ENCODE assay signal across 32 mouse cellular contexts in genomic region chr11:104218075-104218474, GRCm38 (mm10). TPM values are rescaled to one million over a fixed set of nuclear protein-coding genes. Genes with fewer than 3 reads are reported as not detected.
DNase-seq lines count a peak whose midpoint lies in the region; ATAC-seq and TF ChIP-seq lines count a peak whose summit lies in the region.
"Had no signal": no experiment of that assay in that cellular context is flagged by ENCODE, and none has a peak within 500 bp of the region (broad histone marks: within the 10 kb centered on the region; RNA-seq: fewer than 3 reads in every experiment).

No protein-coding gene starts in this region.

- no peak for ATAC-seq in forebrain, postnatal 0 days
- no peak for ATAC-seq in forebrain, embryonic 16.5 days
- ATAC-seq: activated CD4-positive, CD25-positive, alpha-beta regulatory T cell, adult 4 months; CD4-positive, CD25-positive, alpha-beta regulatory T cell, adult 4 months; forebrain, embryonic 14.5 days; intestine, embryonic 15.5 days had no signal

- TF ChIP-seq CTCF in forebrain, postnatal 0 days (IDR thresholded peaks at IDR 0.05; ENCODE audit: low read depth), result no peak
- TF ChIP-seq CTCF in layer of hippocampus, adult 2 months (conservative IDR thresholded peaks at IDR 0.05), result no peak
- TF ChIP-seq CTCF in brain, embryonic 14.5 days (IDR thresholded peaks at IDR 0.05; ENCODE audit: borderline replicate concordance, extremely low read depth, insufficient read depth, insufficient read length), result no peak

- no peak overlapping the region for H3K4me2 ChIP-seq in forebrain, postnatal 0 days (ENCODE audit: low read depth)
- H3K4me2 ChIP-seq in forebrain, embryonic 16.5 days (ENCODE audit: low read length), result no peak overlapping the region
- H3K4me2 ChIP-seq: embryonic facial prominence, embryonic 12.5 days; embryonic facial prominence, embryonic 15.5 days; heart, embryonic 12.5 days; heart, embryonic 15.5 days; hindbrain, embryonic 14.5 days; intestine, embryonic 15.5 days had no signal

- H3K27ac ChIP-seq in forebrain, postnatal 0 days (ENCODE audit: low read depth, low read length), result no peak overlapping the region
- H3K27ac ChIP-seq in forebrain, embryonic 16.5 days (ENCODE audit: low read length), result no peak overlapping the region
- peak overlapping the region; percentile 68; the same call in 1 of the 2 replicates for H3K27ac ChIP-seq in layer of hippocampus, adult 2 months
- H3K27ac ChIP-seq: embryonic facial prominence, embryonic 12.5 days; embryonic facial prominence, embryonic 15.5 days; heart, embryonic 15.5 days; hindbrain, embryonic 14.5 days; intestine, embryonic 15.5 days had no signal

- no peaks in the 10 kb centered on the region for H3K36me3 ChIP-seq in forebrain, postnatal 0 days (ENCODE audit: insufficient read depth)
- H3K36me3 ChIP-seq in forebrain, embryonic 16.5 days (ENCODE audit: control insufficient read depth, insufficient read depth), result no peaks in the 10 kb centered on the region
- H3K36me3 ChIP-seq: embryonic facial prominence, embryonic 12.5 days; embryonic facial prominence, embryonic 15.5 days; heart, embryonic 12.5 days; heart, embryonic 15.5 days; intestine, embryonic 15.5 days had no signal

- no peak for TF ChIP-seq POLR2A in brain, embryonic 14.5 days (IDR thresholded peaks at IDR 0.05; ENCODE audit: borderline replicate concordance, extremely low read depth, insufficient read depth, insufficient read length, poor library complexity, severe bottlenecking)

- no peaks in the 10 kb centered on the region for H3K9me3 ChIP-seq in forebrain, postnatal 0 days (ENCODE audit: low read length)
- no peaks in the 10 kb centered on the region for H3K9me3 ChIP-seq in forebrain, embryonic 16.5 days (ENCODE audit: control insufficient read depth, low read length)
- H3K9me3 ChIP-seq: embryonic facial prominence, embryonic 12.5 days; embryonic facial prominence, embryonic 15.5 days; heart, embryonic 12.5 days; heart, embryonic 15.5 days; intestine, embryonic 15.5 days had no signal

- H3K4me1 ChIP-seq in forebrain, postnatal 0 days (ENCODE audit: insufficient read depth), result no peaks in the 10 kb centered on the region
- 0 out of 2 replicates have a peak, but pooled peaks cover 4% of the 10 kb centered on the region for H3K4me1 ChIP-seq in forebrain, embryonic 16.5 days (replicated peaks; ENCODE audit: control insufficient read depth, insufficient read depth, low read length)
- H3K4me1 ChIP-seq: embryonic facial prominence, embryonic 12.5 days; embryonic facial prominence, embryonic 15.5 days; heart, embryonic 12.5 days; heart, embryonic 15.5 days; intestine, embryonic 15.5 days had no signal

- no peak overlapping the region for H3K9ac ChIP-seq in forebrain, postnatal 0 days
- no peak overlapping the region for H3K9ac ChIP-seq in forebrain, embryonic 16.5 days (replicated peaks; ENCODE audit: low read depth, low read length)
- H3K9ac ChIP-seq: embryonic facial prominence, embryonic 12.5 days; embryonic facial prominence, embryonic 15.5 days; heart, embryonic 12.5 days; heart, embryonic 15.5 days; hindbrain, embryonic 14.5 days; intestine, embryonic 15.5 days had no signal

- 26% methylated on average over 3 of the region's 3 CpGs for WGBS in forebrain, postnatal 0 days
- WGBS in forebrain, embryonic 16.5 days, result 48% methylated on average over 3 of the region's 3 CpGs

- H3K4me3 ChIP-seq in forebrain, postnatal 0 days (ENCODE audit: low read depth, low read length), result no peak overlapping the region
- no peak overlapping the region for H3K4me3 ChIP-seq in forebrain, embryonic 16.5 days (replicated peaks; ENCODE audit: low read length)
- H3K4me3 ChIP-seq in layer of hippocampus, adult 2 months, result no peak overlapping the region
- H3K4me3 ChIP-seq: embryonic facial prominence, embryonic 12.5 days; embryonic facial prominence, embryonic 15.5 days; heart, embryonic 12.5 days; heart, embryonic 15.5 days; intestine, embryonic 15.5 days had no signal

- no peaks in the 10 kb centered on the region for H3K27me3 ChIP-seq in forebrain, postnatal 0 days (ENCODE audit: insufficient read depth, low read length)
- H3K27me3 ChIP-seq in forebrain, embryonic 16.5 days (replicated peaks; ENCODE audit: control insufficient read depth, insufficient read depth, low read length), result no peaks in the 10 kb centered on the region
- H3K27me3 ChIP-seq: embryonic facial prominence, embryonic 12.5 days; embryonic facial prominence, embryonic 15.5 days; heart, embryonic 15.5 days; intestine, embryonic 15.5 days had no signal

- peak; percentile 34 for DNase-seq in forebrain, postnatal 0 days
- no peak for DNase-seq in layer of hippocampus, adult 2 months (ENCODE audit: low spot score in 2 of 2)
- no peak for DNase-seq in layer of hippocampus, adult 8-10 months (ENCODE audit: low spot score in 2 of 2)
- DNase-seq in adipocyte (ENCODE audit: low spot score), result peak; percentile 10
- peak; percentile 47 for DNase-seq in brain, embryonic 14.5 days (ENCODE audit: low read depth)
- DNase-seq in spleen, adult 18-20 months, result no peak
- DNase-seq: adrenal gland, postnatal 10 days; cerebellum, adult 18-20 months; cerebellum, adult 9-11 months; gastrocnemius, postnatal 14 days; heart, postnatal 10 days; heart, postnatal 4 days; kidney, adult 11 months; kidney, adult 8-10 months had no signal

RNA-seq across cellular contexts. Expression of gene Mapt, which starts 13.1 kb away (rescaled TPM):
- 582 and 641 TPM in 2 replicates for total RNA-seq in forebrain, postnatal 0 days (2014; rRNA removed)
- 985 and 1,388 TPM in 2 replicates for polyA plus RNA-seq in forebrain, postnatal 0 days (2015; fragmentation: Nextera tagmentation; extraction: Ambion mirVana)
- polyA plus RNA-seq in forebrain, embryonic 16.5 days (2015; fragmentation: Nextera tagmentation; extraction: Ambion mirVana), result 754 and 864 TPM in 2 replicates
- total RNA-seq in layer of hippocampus, adult 2 months (2021), result 100 to 1,000 TPM; 312 to 318 TPM
- 100 to 1,000 TPM; 300 to 367 (median 345) TPM for total RNA-seq in layer of hippocampus, adult 8-10 months (2022)
- polyA plus RNA-seq in brain, embryonic 14.5 days (2012; rRNA removed), result 305 and 557 TPM in 2 replicates

RNA-seq across cellular contexts. Expression of gene Sppl2c, which starts 31.9 kb away (rescaled TPM):
- total RNA-seq in forebrain, postnatal 0 days (2014; rRNA removed), result 0.19 TPM in 1 of 2 replicates, not detected in the other
- polyA plus RNA-seq in forebrain, postnatal 0 days (2015; fragmentation: Nextera tagmentation; extraction: Ambion mirVana), result not detected in 2 replicates
- not detected in 2 replicates for polyA plus RNA-seq in forebrain, embryonic 16.5 days (2015; fragmentation: Nextera tagmentation; extraction: Ambion mirVana)
- total RNA-seq in layer of hippocampus, adult 2 months (2021), result not detected
- total RNA-seq in layer of hippocampus, adult 8-10 months (2022), result not detected
- not detected in 2 replicates for polyA plus RNA-seq in brain, embryonic 14.5 days (2012; rRNA removed)
- total RNA-seq: adrenal gland, adult 18-20 months; adrenal gland, postnatal 10 days; adrenal gland, postnatal 36 days; gastrocnemius, adult 18-20 months; gastrocnemius, postnatal 14 days; gastrocnemius, postnatal 4 days; heart, postnatal 10 days; heart, postnatal 4 days; MEL had no signal
- polyA plus RNA-seq: activated CD4-positive, CD25-positive, alpha-beta regulatory T cell, adult 4 months; C2C12; CD4-positive, CD25-positive, alpha-beta regulatory T cell, adult 4 months; embryonic facial prominence, embryonic 12.5 days; embryonic facial prominence, embryonic 15.5 days; forebrain, embryonic 11.5 days; forebrain, embryonic 14.5 days; heart, embryonic 12.5 days; heart, embryonic 15.5 days; hindbrain, embryonic 11.5 days; hindbrain, embryonic 14.5 days; intestine, embryonic 15.5 days had no signal

Comparison
In these comparisons a context has a peak if more than half of its experiments do, and no peak if none do; other contexts are left out.
1. DNase-seq: peak in forebrain, postnatal 0 days (single experiment), adipocyte (single experiment) and brain, embryonic 14.5 days (single experiment); none in layer of hippocampus, adult 2 months (0 of 2), layer of hippocampus, adult 8-10 months (0 of 2) and spleen, adult 18-20 months (0 of 2).